12 mouse cellular contexts compared by ENCODE assay signal in genomic region chr19:32325100-32325768, GRCm38 (mm10).
DNase-seq lines count a peak whose midpoint lies in the region; ATAC-seq and TF ChIP-seq lines count a peak whose summit lies in the region.
"Had no signal": no experiment of that assay in that cellular context is flagged by ENCODE, and none has a peak within 500 bp of the region (broad histone marks: within the 10 kb centered on the region; RNA-seq: fewer than 3 reads in every experiment).

No protein-coding gene starts in this region.

- no peaks in the 10 kb centered on the region; the same call in 1 of the 2 replicates for H3K4me1 ChIP-seq in testis, adult 2 months (ENCODE audit: control insufficient read depth, insufficient read depth, low read length)
- H3K4me1 ChIP-seq in kidney, embryonic 16.5 days (ENCODE audit: insufficient read depth, low read length), result peaks cover 71% of the 10 kb centered on the region

- H3K27ac ChIP-seq in testis, adult 2 months (ENCODE audit: control insufficient read depth, insufficient read depth, low read depth, low read length), result no peak overlapping the region
- H3K27ac ChIP-seq in kidney, embryonic 16.5 days (ENCODE audit: low read length), result peak overlapping the region; percentile 79
- no peak overlapping the region for H3K27ac ChIP-seq in left cerebral cortex, adult 2 months
- H3K27ac ChIP-seq: embryonic facial prominence, embryonic 13.5 days; liver, embryonic 14.5 days had no signal

- WGBS in kidney, embryonic 16.5 days, result 35% methylated on average over 10 of the region's 10 CpGs

- 0 out of 2 replicates have a peak overlapping the region, but pooled peaks have one; percentile 5 for H3K4me2 ChIP-seq in kidney, embryonic 16.5 days (replicated peaks; ENCODE audit: low read depth, low read length)
- H3K4me2 ChIP-seq: embryonic facial prominence, embryonic 13.5 days had no signal

- peak; percentile 66 for ATAC-seq in kidney, embryonic 16.5 days (ENCODE audit: low FRiP score, low TSS enrichment)

- no peaks in the 10 kb centered on the region; the same call in 1 of the 2 replicates for H3K36me3 ChIP-seq in testis, adult 2 months (ENCODE audit: control insufficient read depth, insufficient read depth, low read length)
- no peaks in the 10 kb centered on the region for H3K36me3 ChIP-seq in kidney, embryonic 16.5 days (ENCODE audit: insufficient read depth, low read length)
- H3K36me3 ChIP-seq: embryonic facial prominence, embryonic 13.5 days had no signal

- DNase-seq in embryo, embryonic 10 days (ENCODE audit: low spot score), result peak; percentile 59
- DNase-seq in embryo, embryonic 9.5 days (ENCODE audit: extremely low spot score), result no peak
- DNase-seq in testis, postnatal 14 days (ENCODE audit: low spot score), result no peak
- peak; percentile 39 for DNase-seq in skeletal muscle tissue, adult 2 months (ENCODE audit: low read depth, low spot score)
- no peak for DNase-seq in ovary, postnatal 10 days (ENCODE audit: low spot score)
- no peak for DNase-seq in left cerebral cortex, adult 2 months (ENCODE audit: extremely low spot score in 1 of 2, low spot score in 2 of 2)
- DNase-seq: right cerebral cortex, postnatal 4 days had no signal

- no peaks in the 10 kb centered on the region for H3K27me3 ChIP-seq in testis, adult 2 months (ENCODE audit: control insufficient read depth, insufficient read depth, low read length)
- H3K27me3 ChIP-seq in kidney, embryonic 16.5 days (ENCODE audit: insufficient read depth, low read length), result no peaks in the 10 kb centered on the region

- intact Hi-C loops in left cerebral cortex, adult 2 months (cut with DNase I), result loop anchor here (10.0 kb wide), 1 partner anchor 60 kb away; the partner anchor contains the start of gene Sgms1

- no peaks in the 10 kb centered on the region for H3K9me3 ChIP-seq in kidney, embryonic 16.5 days (ENCODE audit: low read length)
- H3K9me3 ChIP-seq: embryonic facial prominence, embryonic 13.5 days had no signal

- TF ChIP-seq POLR2A in testis, adult 2 months (IDR thresholded peaks at IDR 0.05; ENCODE audit: control insufficient read depth, low read depth, low read length), result no peak

- no peak for TF ChIP-seq CTCF in testis, adult 2 months (IDR thresholded peaks at IDR 0.05; ENCODE audit: control insufficient read depth, insufficient read depth, insufficient replicate concordance, low read depth, low read length)
- TF ChIP-seq CTCF in left cerebral cortex, adult 2 months (IDR thresholded peaks at IDR 0.05), result no peak

- peak overlapping the region; percentile 28; the same call in 1 of the 2 replicates for H3K4me3 ChIP-seq in testis, adult 2 months (ENCODE audit: control insufficient read depth, low read depth, low read length)
- H3K4me3 ChIP-seq in kidney, embryonic 16.5 days (ENCODE audit: low read length), result no peak overlapping the region
- H3K4me3 ChIP-seq in left cerebral cortex, adult 2 months, result no peak overlapping the region
- H3K4me3 ChIP-seq: embryonic facial prominence, embryonic 13.5 days; myocyte had no signal

- no peak overlapping the region for H3K9ac ChIP-seq in kidney, embryonic 16.5 days (replicated peaks; ENCODE audit: low read length)
- H3K9ac ChIP-seq: embryonic facial prominence, embryonic 13.5 days; liver, embryonic 14.5 days had no signal

Comparison
In these comparisons a context has a peak if more than half of its experiments do, and no peak if none do; other contexts are left out.
1. DNase-seq: peak in embryo, embryonic 10 days (single experiment) and skeletal muscle tissue, adult 2 months (single experiment); none in embryo, embryonic 9.5 days (single experiment), testis, postnatal 14 days (single experiment), ovary, postnatal 10 days (single experiment) and left cerebral cortex, adult 2 months (0 of 2).